Mouse (Mus musculus) lung, embryonic 15.5 days (tissue): ENCODE data around the gene Calhm1. TPM values are rescaled to one million over a fixed set of nuclear protein-coding genes. Genes with fewer than 3 reads are reported as not detected.

ENCODE experiments used
- ATAC-seq: fragments of 200-750 bp; cut with Nextera tagmentation; 2 replicates; pipeline ENCODE4 v1.8.0; 2017; ENCODE audit warnings: moderate number of reproducible peaks, borderline replicate concordance; ENCODE audit not compliant: low FRiP score, low TSS enrichment; ENCODE audit errors: extremely low read depth
- H3K27ac ChIP-seq: fragments of 300-500 bp; sonication (generic); 2 replicates; pipeline ENCODE4 v1.5.1; 2015; ENCODE audit warnings: moderate library complexity, mild to moderate bottlenecking, inconsistent platforms
- H3K27me3 ChIP-seq: fragments of 300-500 bp; sonication (generic); 2 replicates; pipeline ENCODE4 v1.6.1; 2015; ENCODE audit warnings: inconsistent platforms
- H3K36me3 ChIP-seq: fragments of 300-500 bp; sonication (generic); 2 replicates; pipeline ENCODE4 v1.6.1; 2015; ENCODE audit warnings: inconsistent platforms
- H3K4me1 ChIP-seq: fragments of 300-500 bp; sonication (generic); 2 replicates; pipeline ENCODE4 v1.6.1; 2015; ENCODE audit warnings: inconsistent platforms
- H3K4me2 ChIP-seq: fragments of 300-500 bp; sonication (generic); 2 replicates; pipeline ENCODE4 v1.6.1; 2015; ENCODE audit warnings: inconsistent platforms, mild to moderate bottlenecking, moderate library complexity
- H3K4me3 ChIP-seq: fragments of 300-500 bp; sonication (generic); 2 replicates; pipeline ENCODE4 v1.5.1; 2015; ENCODE audit warnings: mild to moderate bottlenecking, inconsistent platforms
- H3K9ac ChIP-seq: fragments of 300-500 bp; sonication (generic); 2 replicates; pipeline ENCODE4 v1.6.1; 2015; ENCODE audit warnings: inconsistent platforms
- H3K9me3 ChIP-seq: fragments of 300-500 bp; sonication (generic); 2 replicates; pipeline ENCODE4 v1.6.1; 2016; ENCODE audit warnings: inconsistent platforms
- WGBS: fragments of 180-500 bp; shearing (Covaris S2); methylation state at CpG from one replicate; pipeline ENCODE4 v1.1.7; 2015; 5-methylcytosine and 5-hydroxymethylcytosine counted together
- polyA plus RNA-seq: library from polyadenylated mRNA; unstranded; fragments of >200 nt; fragmentation: Nextera tagmentation; extraction: Ambion mirVana; gene quantifications from 2 replicates; pipeline ENCODE4 v1.2.1, GENCODE M21; 2015

The Calhm1 gene
- polyA plus RNA-seq, 1 experiment from 2014 or later = not detected

DNA sequence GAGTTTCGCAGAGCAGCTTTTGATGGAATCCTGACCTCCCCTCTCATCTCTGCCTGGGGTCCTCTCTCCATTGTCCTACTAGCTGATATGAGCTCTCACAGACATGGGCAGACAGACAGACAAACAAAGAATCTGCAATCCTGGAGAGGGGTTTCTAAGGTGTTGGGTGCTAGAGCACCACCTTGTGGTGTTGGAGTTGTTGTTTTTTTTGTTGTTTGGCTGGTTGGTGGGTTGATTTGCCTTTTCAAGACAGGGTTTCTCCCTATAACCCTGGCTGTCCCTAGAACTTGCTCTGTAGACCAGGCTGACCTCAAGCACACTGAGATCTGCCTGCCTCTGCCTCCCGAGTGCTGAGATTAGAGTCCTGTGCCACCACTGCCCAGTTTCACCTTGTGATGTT is 31.4 kb upstream of the Calhm1 start:
- H3K9me3 ChIP-seq = no peaks in the 10 kb centered on the region

DNA sequence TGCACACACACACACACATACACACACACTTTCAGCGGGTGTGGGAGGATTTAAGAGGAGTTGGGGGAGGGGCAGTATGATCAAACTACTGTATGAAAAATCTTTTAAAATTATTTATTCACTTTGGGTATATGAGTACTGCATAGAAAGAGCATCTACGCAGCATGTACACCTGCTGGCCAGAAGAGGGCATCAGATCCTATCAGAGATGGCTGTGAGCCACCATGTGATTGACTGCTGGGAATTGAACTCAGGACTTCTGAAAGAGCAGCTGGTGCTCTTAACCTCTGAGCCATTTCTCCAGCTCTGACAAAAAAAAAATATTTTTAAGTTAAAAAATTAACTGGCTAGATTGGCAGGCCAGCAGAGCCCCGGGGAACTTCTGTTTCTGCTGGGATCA is 30.5 kb upstream of the Calhm1 start:
- H3K9ac ChIP-seq = no peak overlapping the region
- no peak overlapping the region for H3K4me3 ChIP-seq
- H3K36me3 ChIP-seq = no peaks in the 10 kb centered on the region
- H3K4me2 ChIP-seq = no peak overlapping the region
- H3K27ac ChIP-seq = no peak overlapping the region
- no peaks in the 10 kb centered on the region for H3K9me3 ChIP-seq
- 42% methylated on average over 3 of the region's 3 CpGs for whole genome bisulfite sequencing
- peaks cover 10% of the 10 kb centered on the region for H3K4me1 ChIP-seq
- ATAC-seq = no peak
- peaks cover 26% of the 10 kb centered on the region for H3K27me3 ChIP-seq

More for the DNA sequence above, 31.4 kb upstream of the Calhm1 start:
- peaks cover 36% of the 10 kb centered on the region for H3K27me3 ChIP-seq
- H3K27ac ChIP-seq = no peak overlapping the region
- no peak overlapping the region for H3K9ac ChIP-seq
- no peaks in the 10 kb centered on the region for H3K36me3 ChIP-seq
- H3K4me3 ChIP-seq = no peak overlapping the region
- peaks cover 16% of the 10 kb centered on the region for H3K4me1 ChIP-seq
- 63% methylated on average over 2 of the region's 2 CpGs for WGBS
- H3K4me2 ChIP-seq = no peak overlapping the region
- no peak for ATAC-seq

DNA sequence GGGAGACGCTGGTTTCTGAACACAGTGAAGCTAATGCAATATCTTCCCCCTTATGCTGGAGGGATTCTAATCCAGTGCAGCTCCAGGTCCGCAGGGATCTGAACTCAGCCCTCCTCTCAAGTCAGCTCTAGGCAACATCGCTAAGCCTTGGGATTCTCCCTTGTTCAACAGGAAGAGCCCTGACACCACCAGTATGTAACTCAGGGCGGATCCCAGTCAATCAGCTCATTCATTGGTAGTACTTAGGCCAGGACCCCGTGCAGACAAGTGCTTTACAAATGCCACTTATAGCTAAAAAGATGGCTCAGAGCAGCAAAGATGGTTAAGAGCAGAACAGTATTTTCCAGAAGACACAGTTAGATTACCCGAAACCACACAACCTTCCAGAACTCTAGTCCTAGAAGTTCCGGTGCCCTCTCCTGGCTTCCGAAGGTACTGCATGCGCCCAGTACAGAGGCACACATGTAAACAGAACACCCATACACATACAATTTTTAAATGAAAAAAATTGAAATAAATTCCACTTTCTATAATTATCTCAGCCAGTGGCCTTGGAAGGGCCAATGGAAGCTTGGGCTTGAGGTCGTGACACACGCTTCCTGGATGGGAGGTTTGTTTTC is 24.8 kb upstream of the Calhm1 start:
- no peaks in the 10 kb centered on the region for H3K9me3 ChIP-seq
- H3K9ac ChIP-seq = no peak overlapping the region
- H3K4me2 ChIP-seq = peak overlapping the region; percentile 54
- no peaks in the 10 kb centered on the region for H3K36me3 ChIP-seq
- H3K4me3 ChIP-seq = peak overlapping the region; percentile 18
- H3K27ac ChIP-seq = no peak overlapping the region
- peaks cover 7% of the 10 kb centered on the region for H3K4me1 ChIP-seq
- peak; percentile 52 for ATAC-seq
- WGBS = 20% methylated on average over 11 of the region's 11 CpGs
- no peaks in the 10 kb centered on the region for H3K27me3 ChIP-seq

DNA sequence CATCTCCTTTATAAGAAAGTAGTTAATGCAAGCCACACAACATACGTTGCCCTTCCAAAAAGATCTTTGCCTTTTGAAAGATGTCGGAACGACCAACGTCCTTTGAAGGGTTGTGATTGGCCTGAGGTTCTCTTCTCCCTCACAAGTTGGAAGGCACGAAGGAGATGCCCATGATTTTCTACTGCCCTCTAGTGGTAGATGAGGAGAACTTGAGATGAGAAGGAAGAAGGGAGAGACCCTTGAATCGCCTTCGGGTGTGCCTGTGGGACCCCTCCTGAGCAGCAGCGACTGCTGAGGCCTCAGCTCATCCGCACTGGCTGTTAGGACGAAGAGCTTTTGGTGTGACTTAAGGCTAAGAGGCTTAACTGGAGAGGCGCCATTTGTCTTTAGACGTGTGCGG is 24.2 kb upstream of the Calhm1 start:
- no peak overlapping the region for H3K9ac ChIP-seq
- ATAC-seq = no peak

DNA sequence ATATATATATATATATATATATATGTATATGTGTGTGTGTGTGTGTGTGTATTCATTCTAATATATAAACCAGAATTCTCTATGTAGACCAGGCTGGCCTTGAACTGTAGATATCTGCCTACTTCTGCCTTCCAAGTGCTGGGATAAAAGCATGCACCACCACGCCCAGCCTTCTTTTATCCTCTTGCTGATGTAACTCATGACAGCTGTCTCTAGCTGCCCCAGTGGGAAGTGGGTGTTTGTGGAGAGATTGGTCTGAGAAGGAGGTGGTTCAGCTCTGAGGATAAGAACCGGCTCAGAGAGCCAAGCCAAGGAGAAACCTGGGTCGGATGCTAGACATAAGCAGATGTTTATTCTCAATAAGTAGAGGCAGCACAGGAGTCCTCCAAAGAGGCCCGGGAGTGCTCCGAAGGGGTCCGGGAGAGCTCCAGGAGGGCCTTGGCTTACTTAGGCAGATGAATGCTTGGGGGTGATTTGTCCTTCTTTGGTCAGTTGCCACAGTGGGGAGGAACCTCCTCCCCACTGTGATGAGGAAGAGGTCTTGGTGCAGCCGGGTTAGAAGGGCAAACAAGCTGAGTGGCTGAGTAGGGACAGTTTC is 23.7 kb upstream of the Calhm1 start:
- H3K9ac ChIP-seq = no peak overlapping the region
- WGBS = 45% methylated on average over 7 of the region's 7 CpGs
- peak overlapping the region; percentile 54; the same call in 1 of the 2 replicates for H3K4me2 ChIP-seq
- no peak overlapping the region for H3K4me3 ChIP-seq
- H3K36me3 ChIP-seq = no peaks in the 10 kb centered on the region
- no peaks in the 10 kb centered on the region for H3K27me3 ChIP-seq
- H3K27ac ChIP-seq = no peak overlapping the region
- H3K9me3 ChIP-seq = no peaks in the 10 kb centered on the region
- no peak for ATAC-seq
- peaks cover 7% of the 10 kb centered on the region for H3K4me1 ChIP-seq

More for the DNA sequence above, 24.2 kb upstream of the Calhm1 start:
- WGBS = 10% methylated on average over 13 of the region's 13 CpGs
- H3K27ac ChIP-seq = no peak overlapping the region
- peak overlapping the region; percentile 18 for H3K4me3 ChIP-seq
- no peaks in the 10 kb centered on the region for H3K9me3 ChIP-seq
- no peaks in the 10 kb centered on the region for H3K27me3 ChIP-seq
- no peaks in the 10 kb centered on the region for H3K36me3 ChIP-seq
- peaks cover 7% of the 10 kb centered on the region for H3K4me1 ChIP-seq
- H3K4me2 ChIP-seq = peak overlapping the region; percentile 54

DNA sequence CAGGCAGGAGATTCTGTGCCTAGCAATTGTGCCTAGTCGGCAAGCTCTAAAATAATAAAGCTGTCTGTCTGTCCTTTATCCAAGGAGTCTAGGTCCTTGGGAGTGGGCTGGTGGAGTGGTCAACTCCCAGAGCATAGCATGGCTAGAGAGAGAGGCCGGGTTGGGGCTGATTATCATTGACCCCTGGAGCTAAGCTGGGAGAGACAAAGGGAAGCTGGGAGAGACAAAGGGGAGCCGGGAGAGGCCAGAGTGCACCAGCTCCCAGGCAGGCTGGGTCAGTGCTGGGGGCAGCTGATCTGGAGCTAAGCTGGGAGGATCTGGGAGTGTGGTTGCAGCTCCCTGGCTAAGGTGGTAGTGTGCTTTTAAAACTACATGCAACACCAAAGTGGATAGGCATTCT is 22.7 kb upstream of the Calhm1 start:
- Histone ChIP-seq H3K4me2 (no peak overlapping the region), H3K27ac (no peak overlapping the region), H3K4me3 (no peak overlapping the region), H3K4me1 (peaks cover 7% of the 10 kb centered on the region), H3K36me3 (no peaks in the 10 kb centered on the region), H3K9me3 (no peaks in the 10 kb centered on the region), H3K27me3 (no peaks in the 10 kb centered on the region), H3K9ac (no peak overlapping the region)
- no peak for ATAC-seq
- WGBS = 41% methylated on average over 3 of the region's 3 CpGs

DNA sequence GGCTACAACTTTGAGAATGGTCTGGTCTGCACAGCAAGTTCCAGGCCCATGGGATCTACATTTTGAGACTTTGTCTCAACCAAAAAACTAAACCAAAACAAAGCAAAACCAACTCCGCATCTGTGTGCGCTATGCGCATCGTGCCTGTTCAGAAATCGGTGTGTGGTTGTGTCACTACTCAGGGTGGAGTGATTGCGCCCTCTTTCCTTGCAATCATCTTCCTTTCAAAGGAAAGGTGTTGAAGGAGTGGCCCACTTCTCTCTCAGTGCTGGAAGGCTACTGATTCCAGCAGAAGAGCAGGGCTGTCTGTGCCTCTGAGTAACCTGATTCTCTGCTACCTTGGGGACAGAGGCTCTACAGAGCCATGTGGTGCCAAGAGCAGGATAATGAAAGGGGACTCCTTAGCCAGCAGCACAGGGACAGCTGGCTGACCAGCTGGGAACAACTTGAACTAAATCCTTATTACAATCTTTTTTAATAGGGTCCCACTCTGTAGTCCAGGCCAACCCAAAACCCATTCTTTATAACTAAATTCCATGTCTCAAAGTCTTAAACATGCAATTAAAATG is 19.2 kb upstream of the Calhm1 start:
- Histone ChIP-seq H3K36me3 (no peaks in the 10 kb centered on the region), H3K27me3 (no peaks in the 10 kb centered on the region)
- 92% methylated on average over 6 of the region's 6 CpGs for WGBS

DNA sequence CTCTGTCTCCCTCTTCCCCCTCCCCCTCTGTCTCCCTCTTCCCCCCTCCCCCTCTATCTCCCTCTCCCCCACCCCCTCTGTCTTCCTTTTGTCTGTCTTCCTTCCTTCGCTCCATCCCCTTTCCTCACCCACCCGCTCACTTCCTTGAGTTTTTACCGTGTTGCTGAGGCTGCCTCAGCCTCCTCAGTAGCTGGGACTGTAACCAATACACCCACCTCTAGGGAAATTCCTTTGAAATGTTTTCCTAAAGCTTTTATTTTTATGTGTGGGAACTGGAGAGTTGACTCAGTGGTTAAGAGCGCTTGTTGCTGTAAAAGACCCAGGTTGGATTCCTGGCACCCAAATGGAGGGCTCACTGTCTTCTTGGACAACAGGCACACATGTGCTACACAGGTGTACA is 17.6 kb upstream of the Calhm1 start:
- no peak overlapping the region for H3K9ac ChIP-seq
- 55% methylated on average over 4 of the region's 4 CpGs for WGBS
- ATAC-seq = no peak

More for the DNA sequence above, 19.2 kb upstream of the Calhm1 start:
- Histone ChIP-seq H3K4me1 (peaks cover under 1% of the 10 kb centered on the region), H3K9me3 (no peaks in the 10 kb centered on the region), H3K27ac (no peak overlapping the region), H3K9ac (no peak overlapping the region), H3K4me2 (no peak overlapping the region), H3K4me3 (no peak overlapping the region)
- ATAC-seq = no peak

DNA sequence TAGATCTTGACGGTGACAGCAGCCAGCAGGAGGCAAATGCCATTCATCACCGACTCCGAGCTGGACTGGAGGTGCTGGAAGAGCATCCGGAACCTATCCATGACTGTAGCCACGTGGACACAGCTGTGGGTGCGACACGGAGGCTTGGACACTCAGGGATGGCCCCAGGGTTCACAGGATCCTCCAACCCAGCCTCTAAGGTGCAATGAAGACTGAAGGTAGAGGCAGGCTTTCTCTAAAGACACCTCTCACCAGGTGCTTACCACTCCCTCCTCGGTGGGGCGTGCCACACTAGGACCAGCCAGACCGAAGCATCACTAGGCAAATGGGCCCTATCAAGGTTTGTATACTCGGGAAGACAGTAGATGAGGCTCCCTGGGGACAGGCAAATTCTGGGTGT is 13.6 kb upstream of the Calhm1 start, which contains the start of gene Calhm3:
TSS of gene Calhm3 (minus strand) at position 101 of the 400 bp plus-strand sequence.
- Histone ChIP-seq H3K4me3 (no peak within 1 kb of the TSS), H3K36me3 (no peaks in the 10 kb centered on the region), H3K9ac (no peak within 1 kb of the TSS), H3K27me3 (no peaks in the 10 kb centered on the region), H3K9me3 (no peaks in the 10 kb centered on the region), H3K4me2 (no peak within 1 kb of the TSS), H3K4me1 (no peaks in the 10 kb centered on the region), H3K27ac (no peak within 1 kb of the TSS)
- no peak for ATAC-seq
- 74% methylated on average over 11 of the region's 11 CpGs for WGBS

More for the DNA sequence above, 17.6 kb upstream of the Calhm1 start:
- Histone ChIP-seq H3K4me2 (no peak overlapping the region), H3K27ac (no peak overlapping the region), H3K4me3 (no peak overlapping the region), H3K4me1 (no peaks in the 10 kb centered on the region), H3K36me3 (no peaks in the 10 kb centered on the region), H3K9me3 (no peaks in the 10 kb centered on the region), H3K27me3 (no peaks in the 10 kb centered on the region)

DNA sequence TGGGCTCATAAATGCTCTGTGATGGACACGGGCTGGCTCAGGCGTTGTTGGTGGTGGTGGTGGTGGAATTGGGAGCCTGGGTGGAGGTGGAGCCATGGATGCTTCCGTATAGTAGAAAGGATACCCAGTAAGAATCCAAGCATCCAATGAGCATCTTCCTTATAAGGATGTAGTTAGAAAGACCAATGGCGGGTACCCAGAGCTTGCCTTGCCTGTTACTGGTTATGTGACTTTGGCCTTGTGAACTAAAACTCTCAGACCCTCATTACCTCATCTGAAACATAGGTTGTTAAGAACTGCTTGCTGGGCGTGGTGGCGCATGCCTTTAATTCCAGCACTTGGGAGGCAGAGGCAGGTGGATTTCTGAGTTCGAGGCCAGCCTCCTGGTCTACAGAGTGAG is 9.7 kb upstream of the Calhm1 start:
- WGBS = 87% methylated on average over 7 of the region's 7 CpGs
- no peaks in the 10 kb centered on the region for H3K9me3 ChIP-seq
- no peak overlapping the region for H3K27ac ChIP-seq
- H3K9ac ChIP-seq = no peak overlapping the region
- peaks cover 20% of the 10 kb centered on the region for H3K27me3 ChIP-seq
- ATAC-seq = no peak
- H3K36me3 ChIP-seq = no peaks in the 10 kb centered on the region
- no peak overlapping the region for H3K4me2 ChIP-seq
- no peak overlapping the region for H3K4me3 ChIP-seq
- peaks cover 4% of the 10 kb centered on the region; the same call in 1 of the 2 replicates for H3K4me1 ChIP-seq

DNA sequence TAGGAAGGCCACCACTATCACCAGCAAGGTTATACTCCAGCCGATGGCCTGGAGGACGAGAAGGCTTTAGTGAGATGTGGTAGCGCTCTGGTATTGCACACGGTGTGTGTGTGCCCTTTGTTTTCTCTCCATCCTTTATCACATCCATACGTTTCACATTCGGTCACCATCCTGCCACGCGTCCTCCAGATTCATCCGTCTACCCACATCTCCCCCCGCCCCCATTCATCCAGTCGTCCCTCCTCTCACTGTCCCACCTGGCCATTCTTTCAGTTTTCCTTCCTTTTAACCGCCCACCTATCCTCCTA is 8.0 kb upstream of the Calhm1 start:
- no peak overlapping the region for H3K27ac ChIP-seq
- WGBS = 57% methylated on average over 12 of the region's 12 CpGs

DNA sequence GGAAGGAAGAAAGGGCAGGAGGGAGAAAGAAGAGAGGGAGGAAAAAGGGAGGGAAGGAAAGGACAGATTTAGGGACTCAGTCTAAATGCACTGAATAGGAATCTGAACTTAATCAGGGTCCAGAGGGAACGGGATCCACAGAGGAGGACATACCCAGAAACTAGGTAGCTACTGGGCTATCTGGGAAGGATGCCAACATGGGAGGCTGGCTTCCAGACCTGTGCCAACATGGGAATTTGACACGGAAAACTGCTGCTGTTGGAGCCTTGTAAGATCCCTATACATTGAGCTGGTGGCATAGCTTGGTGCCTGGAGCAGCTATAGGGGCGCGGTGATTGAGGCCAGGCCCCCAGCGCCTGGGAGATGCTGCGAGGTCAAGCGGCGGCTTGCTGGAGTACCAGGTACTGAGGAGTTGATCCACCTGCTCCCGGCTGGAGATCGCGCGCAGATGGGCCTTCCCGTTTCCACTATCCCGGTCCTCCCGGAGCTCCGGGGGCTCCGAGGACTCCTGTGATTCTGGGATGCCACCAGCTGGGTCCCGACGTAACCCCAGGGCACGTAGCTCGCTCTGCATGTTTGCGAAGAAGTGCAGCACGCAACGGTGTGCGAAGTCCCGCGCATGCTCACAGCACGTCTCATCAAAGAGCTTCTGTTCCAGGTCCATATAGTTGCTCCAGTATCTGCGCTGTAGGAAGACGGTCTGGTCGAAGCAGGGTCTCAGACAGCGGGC is 7.4 kb upstream of the Calhm1 start:
- H3K27ac ChIP-seq = no peak overlapping the region
- 21% methylated on average over 32 of the region's 32 CpGs for WGBS
- peaks cover 20% of the 10 kb centered on the region for H3K27me3 ChIP-seq
- no peak for ATAC-seq
- peak overlapping the region; percentile 43 for H3K4me2 ChIP-seq
- H3K9me3 ChIP-seq = no peaks in the 10 kb centered on the region
- H3K4me1 ChIP-seq = peaks cover 4% of the 10 kb centered on the region; the same call in 1 of the 2 replicates
- no peaks in the 10 kb centered on the region for H3K36me3 ChIP-seq
- no peak overlapping the region for H3K9ac ChIP-seq
- no peak overlapping the region for H3K4me3 ChIP-seq

More for the DNA sequence above, 8.0 kb upstream of the Calhm1 start:
- Histone ChIP-seq H3K4me1 (peaks cover 4% of the 10 kb centered on the region; the same call in 1 of the 2 replicates), H3K4me2 (peak overlapping the region; percentile 43), H3K4me3 (no peak overlapping the region), H3K9ac (no peak overlapping the region), H3K27me3 (peaks cover 20% of the 10 kb centered on the region), H3K9me3 (no peaks in the 10 kb centered on the region), H3K36me3 (no peaks in the 10 kb centered on the region)
- ATAC-seq = no peak
